Mouse (Mus musculus): ENCODE measurements around the gene Tmem223. TPM values are rescaled to one million over a fixed set of nuclear protein-coding genes. Genes with fewer than 3 reads are reported as not detected.
A peak's percentile ranks its signal among the peaks of the same experiment; 100 is the strongest.
"Not testable (repeated sequence)": the region's sequence is repeated elsewhere in the genome, so short reads cannot be mapped to it uniquely, and the experiment has no call there.

Tmem223 gene
- polyA plus RNA-seq, 1 experiment from 2014 or later = 257 TPM

- WGBS = 47% methylated on average over 3 of the region's 3 CpGs
Measured at GRCm38 (mm10) chr19:8728335-8729099, 42.3 kb upstream of the Tmem223 start.

DNA sequence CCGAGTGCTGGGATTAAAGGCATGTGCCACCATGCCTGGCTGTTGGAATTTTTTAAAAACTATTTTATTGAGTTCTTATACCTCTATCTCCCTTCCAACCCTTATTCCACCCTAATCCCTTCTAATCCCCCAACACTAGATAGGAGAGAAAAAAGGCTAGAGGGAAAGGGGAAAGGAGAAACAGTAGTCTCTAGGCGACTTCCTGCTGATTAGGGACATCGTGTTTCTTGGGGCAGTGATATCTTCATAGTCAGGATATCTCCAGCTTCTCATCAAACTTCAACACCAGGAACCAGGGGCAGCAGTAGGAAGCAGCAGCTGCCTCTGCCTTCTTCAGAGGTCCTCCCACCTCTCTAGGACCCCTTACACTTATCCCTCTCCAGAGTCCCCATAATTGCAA lies 36.5 kb upstream of the Tmem223 start:
- peaks cover 19% of the 10 kb centered on the region for H3K36me3 ChIP-seq
- WGBS = 80% methylated on average over 3 of the region's 3 CpGs
- ATAC-seq (ENCODE audit: low FRiP score) = no peak
- H3K27ac ChIP-seq = no peak overlapping the region
- H3K9me3 ChIP-seq = no peaks in the 10 kb centered on the region
- no peaks in the 10 kb centered on the region; the same call in 1 of the 2 replicates for H3K27me3 ChIP-seq
- H3K4me3 ChIP-seq = no peak overlapping the region
- peaks cover 18% of the 10 kb centered on the region for H3K4me1 ChIP-seq (replicated peaks)
- no peak overlapping the region for H3K4me2 ChIP-seq
- H3K9ac ChIP-seq = no peak overlapping the region

More at GRCm38 (mm10) chr19:8728335-8729099, 42.3 kb upstream of the Tmem223 start:
- H3K27me3 ChIP-seq; H3K4me3 ChIP-seq; ATAC-seq (ENCODE audit: low FRiP score); H3K9ac ChIP-seq; H3K27ac ChIP-seq; H3K4me2 ChIP-seq; H3K9me3 ChIP-seq: not testable (repeated sequence)
- Histone ChIP-seq H3K4me1 (replicated peaks) (peaks cover 22% of the 10 kb centered on the region), H3K36me3 (peaks cover 28% of the 10 kb centered on the region)

DNA sequence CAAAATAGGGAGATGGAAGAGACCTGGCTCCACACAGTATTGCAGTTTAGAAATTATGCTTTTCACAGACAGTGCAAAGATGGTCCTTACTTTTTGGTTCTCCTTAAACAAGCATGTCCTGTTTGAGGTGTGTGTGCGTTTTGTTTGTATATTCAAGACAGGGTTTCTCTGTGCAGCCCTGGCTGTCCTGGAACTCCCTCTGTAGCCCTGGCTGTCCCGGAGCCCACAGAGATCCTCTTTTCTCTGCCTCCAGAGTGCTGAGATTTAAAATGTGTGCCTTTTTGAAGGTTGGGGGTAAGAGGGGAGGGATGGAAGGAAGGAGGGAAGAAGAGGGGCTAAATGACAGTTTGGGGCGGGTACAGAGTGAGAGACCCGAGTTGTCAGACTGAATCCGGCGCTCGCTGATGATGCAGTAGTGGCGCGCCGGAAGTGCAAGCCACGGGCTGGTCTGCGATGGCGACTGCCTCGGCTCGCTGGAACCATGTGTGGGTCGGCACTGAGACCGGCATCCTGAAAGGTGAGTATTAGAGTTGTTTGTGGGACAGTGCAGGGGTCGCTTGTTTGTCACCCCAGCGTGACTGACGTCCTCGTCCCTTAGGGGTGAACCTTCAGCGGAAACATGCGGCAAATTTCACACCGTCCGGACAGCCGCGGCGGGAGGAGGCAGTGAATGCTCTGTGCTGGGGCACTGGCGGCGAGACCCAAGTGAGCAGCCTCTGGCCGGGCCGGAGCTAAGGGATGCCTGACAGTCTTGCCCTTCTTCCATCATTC lies 35.2 kb upstream of the Tmem223 start, which contains the start of gene Wdr74:
Gene Wdr74, plus strand, starts transcription at position 439 of the 771 bp plus-strand sequence.
- WGBS = under 1% methylated on average over 32 of the region's 32 CpGs

GRCm38 (mm10) chr19:8736160-8736467 lies 34.7 kb upstream of the Tmem223 start:
- peak overlapping the region; percentile 85 for H3K4me3 ChIP-seq
- H3K4me2 ChIP-seq = peak overlapping the region; percentile 95
- H3K9ac ChIP-seq = peak overlapping the region; percentile 87
- 2% methylated on average over 11 of the region's 11 CpGs for WGBS
- H3K27ac ChIP-seq = peak overlapping the region; percentile 81; the same call in 1 of the 2 replicates
- H3K4me1 ChIP-seq (replicated peaks) = peaks cover 27% of the 10 kb centered on the region
- no peaks in the 10 kb centered on the region; the same call in 1 of the 2 replicates for H3K27me3 ChIP-seq
- peaks cover 32% of the 10 kb centered on the region for H3K36me3 ChIP-seq
- no peaks in the 10 kb centered on the region for H3K9me3 ChIP-seq
- ATAC-seq (ENCODE audit: low FRiP score) = peak; percentile 49

More for the DNA sequence above, 35.2 kb upstream of the Tmem223 start, which contains the start of gene Wdr74:
- H3K4me1 ChIP-seq (replicated peaks) = peaks cover 22% of the 10 kb centered on the region
- peak; percentile 94 for ATAC-seq (ENCODE audit: low FRiP score)
- peaks cover 32% of the 10 kb centered on the region for H3K36me3 ChIP-seq
- peak within 1 kb of the TSS; percentile 81 for H3K27ac ChIP-seq
- H3K9ac ChIP-seq = peak within 1 kb of the TSS; percentile 87
- peak within 1 kb of the TSS; percentile 95 for H3K4me2 ChIP-seq
- peak within 1 kb of the TSS; percentile 85 for H3K4me3 ChIP-seq
- no peaks in the 10 kb centered on the region; the same call in 1 of the 2 replicates for H3K27me3 ChIP-seq
- no peaks in the 10 kb centered on the region for H3K9me3 ChIP-seq

GRCm38 (mm10) chr19:8738911-8739310 lies 31.9 kb upstream of the Tmem223 start:
- no peak overlapping the region for H3K9ac ChIP-seq
- no peak for ATAC-seq (ENCODE audit: low FRiP score)
- H3K9me3 ChIP-seq = no peaks in the 10 kb centered on the region
- H3K27ac ChIP-seq = no peak overlapping the region
- no peaks in the 10 kb centered on the region for H3K27me3 ChIP-seq
- WGBS = 90% methylated on average over 7 of the region's 7 CpGs
- peaks cover 44% of the 10 kb centered on the region for H3K36me3 ChIP-seq
- H3K4me3 ChIP-seq = no peak overlapping the region
- no peak overlapping the region for H3K4me2 ChIP-seq
- peaks cover 41% of the 10 kb centered on the region for H3K4me1 ChIP-seq (replicated peaks)

- H3K4me1 ChIP-seq (replicated peaks) = peaks cover 41% of the 10 kb centered on the region
- no peaks in the 10 kb centered on the region for H3K27me3 ChIP-seq
- no peak overlapping the region for H3K4me3 ChIP-seq
- H3K36me3 ChIP-seq = peaks cover 51% of the 10 kb centered on the region
- H3K9ac ChIP-seq = no peak overlapping the region
- H3K27ac ChIP-seq = no peak overlapping the region
- no peak for ATAC-seq (ENCODE audit: low FRiP score)
- no peaks in the 10 kb centered on the region for H3K9me3 ChIP-seq
- H3K4me2 ChIP-seq = no peak overlapping the region
- WGBS = 94% methylated on average over 6 of the region's 6 CpGs
Measured at GRCm38 (mm10) chr19:8739646-8740045, 31.1 kb upstream of the Tmem223 start.

- H3K9me3 ChIP-seq = no peaks in the 10 kb centered on the region
- no peaks in the 10 kb centered on the region for H3K27me3 ChIP-seq
- peak within 1 kb of the TSS; percentile 92 for H3K4me3 ChIP-seq
- peaks cover 61% of the 10 kb centered on the region for H3K36me3 ChIP-seq
- H3K9ac ChIP-seq = peak within 1 kb of the TSS; percentile 93
- ATAC-seq (ENCODE audit: low FRiP score) = no peak
- H3K4me2 ChIP-seq = peak within 1 kb of the TSS; percentile 98
- 70% methylated on average over 14 of the region's 14 CpGs for WGBS
- peak within 1 kb of the TSS; percentile 96 for H3K27ac ChIP-seq
- H3K4me1 ChIP-seq (replicated peaks) = peaks cover 36% of the 10 kb centered on the region
Measured at GRCm38 (mm10) chr19:8740603-8741002, 30.2 kb upstream of the Tmem223 start, which contains the start of gene 1700092M07Rik. Gene 1700092M07Rik, plus strand, starts transcription at chr19:8740718.

- peaks cover 69% of the 10 kb centered on the region for H3K36me3 ChIP-seq
- ATAC-seq (ENCODE audit: low FRiP score) = peak; percentile 99
Measured at GRCm38 (mm10) chr19:8741243-8741869, 29.4 kb upstream of the Tmem223 start, which contains the start of gene Stx5a. Gene Stx5a, plus strand, starts transcription at chr19:8741413.

DNA sequence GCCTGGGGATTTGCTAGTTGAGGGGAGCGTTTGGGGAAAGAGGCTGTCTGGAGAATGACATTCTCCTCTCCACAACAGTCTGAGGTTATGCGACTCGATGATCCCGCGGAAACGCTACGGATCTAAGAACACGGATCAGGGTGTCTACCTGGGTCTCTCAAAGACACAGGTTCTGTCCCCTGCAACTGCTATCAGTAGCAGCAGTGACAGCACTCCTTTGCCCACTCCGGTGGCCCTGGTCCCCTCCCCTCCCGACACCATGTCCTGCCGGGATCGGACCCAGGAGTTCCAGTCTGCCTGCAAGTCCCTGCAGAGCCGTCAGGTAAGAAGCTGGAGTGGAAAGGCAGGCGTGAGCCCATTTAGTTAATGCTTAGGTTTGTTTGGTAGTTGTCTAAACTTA lies 28.6 kb upstream of the Tmem223 start:
- Histone ChIP-seq H3K4me2 (peak overlapping the region; percentile 98), H3K36me3 (peaks cover 76% of the 10 kb centered on the region), H3K27me3 (no peaks in the 10 kb centered on the region)

More at GRCm38 (mm10) chr19:8741243-8741869, 29.4 kb upstream of the Tmem223 start, which contains the start of gene Stx5a:
- H3K27ac ChIP-seq = peak within 1 kb of the TSS; percentile 96
- H3K9me3 ChIP-seq = no peaks in the 10 kb centered on the region
- under 1% methylated on average over 36 of the region's 36 CpGs for WGBS
- H3K4me2 ChIP-seq = peak within 1 kb of the TSS; percentile 98
- peak within 1 kb of the TSS; percentile 93 for H3K9ac ChIP-seq
- peak within 1 kb of the TSS; percentile 92 for H3K4me3 ChIP-seq
- no peaks in the 10 kb centered on the region for H3K27me3 ChIP-seq
- peaks cover 32% of the 10 kb centered on the region for H3K4me1 ChIP-seq (replicated peaks)

DNA sequence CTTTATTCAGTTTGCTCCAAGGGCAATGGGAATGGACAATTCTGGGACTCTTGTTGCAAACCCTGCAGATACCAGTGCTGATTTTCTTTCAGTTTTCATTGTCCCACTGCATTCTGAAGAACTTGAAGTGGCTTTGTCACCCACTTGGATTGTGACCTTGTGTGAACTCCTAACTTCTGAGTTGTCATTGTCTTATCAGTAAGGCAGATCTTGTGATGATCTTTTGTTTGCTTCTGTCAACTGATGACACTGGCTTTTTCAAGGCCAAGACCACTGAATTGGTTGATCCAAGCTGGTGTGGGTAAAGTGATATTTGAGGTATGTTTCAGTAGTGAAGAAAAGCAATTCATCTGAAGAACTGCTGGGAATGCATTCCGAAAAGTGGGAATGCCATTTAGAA lies 25.4 kb upstream of the Tmem223 start:
- Histone ChIP-seq H3K4me1 (replicated peaks) (peaks cover 21% of the 10 kb centered on the region), H3K9ac (no peak overlapping the region), H3K27ac (no peak overlapping the region), H3K36me3 (peaks cover 79% of the 10 kb centered on the region), H3K9me3 (no peaks in the 10 kb centered on the region), H3K27me3 (no peaks in the 10 kb centered on the region), H3K4me2 (no peak overlapping the region), H3K4me3 (no peak overlapping the region)
- WGBS = 94% methylated on average over 1 of the region's 1 CpGs
- no peak for ATAC-seq (ENCODE audit: low FRiP score)

More for the DNA sequence above, 28.6 kb upstream of the Tmem223 start:
- H3K9ac ChIP-seq = peak overlapping the region; percentile 93
- H3K27ac ChIP-seq = peak overlapping the region; percentile 96
- no peak for ATAC-seq (ENCODE audit: low FRiP score)
- H3K4me3 ChIP-seq = peak overlapping the region; percentile 92
- WGBS = 21% methylated on average over 14 of the region's 14 CpGs
- peaks cover 25% of the 10 kb centered on the region for H3K4me1 ChIP-seq (replicated peaks)
- H3K9me3 ChIP-seq = no peaks in the 10 kb centered on the region

DNA sequence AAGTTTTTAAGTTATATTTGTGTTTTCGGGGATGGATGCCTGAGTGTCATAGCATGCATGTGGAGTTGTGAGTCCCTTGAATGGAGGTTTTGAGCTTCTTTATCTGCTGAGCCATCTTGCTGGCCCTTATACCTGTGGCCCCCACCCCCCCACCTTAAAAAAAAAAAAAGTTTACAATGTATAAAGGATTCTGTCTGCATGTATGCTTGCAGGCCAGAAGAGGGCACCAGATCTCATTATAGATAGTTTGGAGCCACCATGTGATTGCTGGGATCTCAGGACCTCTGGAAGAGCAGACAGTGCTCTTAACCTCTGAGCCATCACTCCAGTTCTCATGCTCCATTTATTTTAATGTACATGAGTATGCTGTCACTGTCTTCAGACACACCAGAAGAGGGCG lies 23.4 kb upstream of the Tmem223 start:
- no peak for ATAC-seq (ENCODE audit: low FRiP score)
- WGBS = 66% methylated on average over 2 of the region's 2 CpGs
- H3K36me3 ChIP-seq = peaks cover 95% of the 10 kb centered on the region
- H3K27me3 ChIP-seq = no peaks in the 10 kb centered on the region
- H3K4me3 ChIP-seq = no peak overlapping the region
- no peak overlapping the region for H3K9ac ChIP-seq
- peaks cover 9% of the 10 kb centered on the region for H3K4me1 ChIP-seq (replicated peaks)
- no peaks in the 10 kb centered on the region for H3K9me3 ChIP-seq
- H3K4me2 ChIP-seq = no peak overlapping the region
- H3K27ac ChIP-seq = no peak overlapping the region

GRCm38 (mm10) chr19:8755652-8756051 lies 15.1 kb upstream of the Tmem223 start:
- no peak for ATAC-seq (ENCODE audit: low FRiP score)
- peaks cover 42% of the 10 kb centered on the region for H3K36me3 ChIP-seq
- H3K4me1 ChIP-seq (replicated peaks) = peaks cover 27% of the 10 kb centered on the region
- H3K4me2 ChIP-seq = peak overlapping the region; percentile 74
- no peaks in the 10 kb centered on the region for H3K9me3 ChIP-seq
- peak overlapping the region; percentile 97; the same call in 1 of the 2 replicates for H3K4me3 ChIP-seq
- H3K27ac ChIP-seq = no peak overlapping the region
- 83% methylated on average over 3 of the region's 3 CpGs for WGBS
- H3K9ac ChIP-seq = no peak overlapping the region
- no peaks in the 10 kb centered on the region for H3K27me3 ChIP-seq
